Mouse (Mus musculus) embryo, embryonic 9.5 days (tissue): ENCODE measurements around the gene Tubb5.

Experiments
- DNase-seq: peaks from one replicate; pipeline ENCODE4 v3.0.0-alpha.2; 2017; ENCODE audit errors: extremely low spot score

Tubb5 gene

DNA sequence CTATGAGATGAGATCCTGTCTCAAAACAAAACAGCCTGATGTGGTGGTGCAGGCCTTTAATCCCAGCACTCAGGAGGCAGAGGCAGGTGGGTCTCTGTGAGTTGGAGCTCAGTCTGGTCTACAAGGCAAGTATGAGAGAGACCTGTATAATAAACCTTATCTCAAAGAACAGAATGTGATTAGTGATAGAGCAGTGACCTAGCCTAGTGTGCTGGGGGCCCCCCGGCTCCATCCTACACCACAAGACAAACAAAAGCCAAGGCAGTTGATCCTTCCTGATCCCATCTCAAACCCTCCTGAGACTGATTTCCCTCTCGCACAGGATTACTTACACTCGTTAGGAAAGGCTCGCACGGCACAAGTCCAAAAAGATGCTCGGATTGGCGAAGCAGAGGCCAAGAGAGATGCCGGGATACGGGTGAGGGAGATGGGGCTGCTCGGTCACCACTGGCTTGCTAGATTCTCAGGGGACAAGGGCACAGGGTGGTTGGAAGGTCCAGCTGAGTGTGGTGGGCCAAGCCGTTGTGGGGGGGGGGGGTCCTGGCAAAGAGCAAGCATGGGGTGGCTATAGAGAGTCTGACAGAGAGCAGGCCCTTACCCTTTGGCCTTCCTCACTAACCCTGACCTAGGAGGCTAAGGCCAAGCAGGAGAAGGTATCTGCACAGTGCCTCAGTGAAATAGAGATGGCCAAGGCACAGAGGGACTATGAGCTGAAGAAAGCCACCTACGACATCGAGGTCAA is 12.8 kb downstream of the Tubb5 start:
- no peak for DNase-seq

DNA sequence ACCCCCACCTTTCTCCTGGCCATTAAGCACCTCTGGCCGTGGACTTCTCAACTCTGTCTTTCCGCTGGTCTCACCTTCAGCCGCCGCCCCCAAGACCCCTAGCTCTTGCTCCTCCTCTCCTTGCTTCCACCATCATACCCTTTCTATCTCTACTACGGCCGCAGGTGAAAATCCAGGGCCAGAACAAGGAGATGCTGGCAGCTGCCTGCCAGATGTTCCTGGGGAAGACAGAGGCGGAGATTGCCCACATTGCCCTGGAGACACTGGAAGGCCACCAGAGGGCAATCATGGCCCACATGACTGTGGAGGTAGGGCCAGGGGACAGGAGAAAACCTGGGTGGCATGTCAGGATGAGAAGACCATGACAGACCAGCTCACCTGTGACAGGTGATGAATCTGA is 13.7 kb downstream of the Tubb5 start:
- DNase-seq, result no peak

DNA sequence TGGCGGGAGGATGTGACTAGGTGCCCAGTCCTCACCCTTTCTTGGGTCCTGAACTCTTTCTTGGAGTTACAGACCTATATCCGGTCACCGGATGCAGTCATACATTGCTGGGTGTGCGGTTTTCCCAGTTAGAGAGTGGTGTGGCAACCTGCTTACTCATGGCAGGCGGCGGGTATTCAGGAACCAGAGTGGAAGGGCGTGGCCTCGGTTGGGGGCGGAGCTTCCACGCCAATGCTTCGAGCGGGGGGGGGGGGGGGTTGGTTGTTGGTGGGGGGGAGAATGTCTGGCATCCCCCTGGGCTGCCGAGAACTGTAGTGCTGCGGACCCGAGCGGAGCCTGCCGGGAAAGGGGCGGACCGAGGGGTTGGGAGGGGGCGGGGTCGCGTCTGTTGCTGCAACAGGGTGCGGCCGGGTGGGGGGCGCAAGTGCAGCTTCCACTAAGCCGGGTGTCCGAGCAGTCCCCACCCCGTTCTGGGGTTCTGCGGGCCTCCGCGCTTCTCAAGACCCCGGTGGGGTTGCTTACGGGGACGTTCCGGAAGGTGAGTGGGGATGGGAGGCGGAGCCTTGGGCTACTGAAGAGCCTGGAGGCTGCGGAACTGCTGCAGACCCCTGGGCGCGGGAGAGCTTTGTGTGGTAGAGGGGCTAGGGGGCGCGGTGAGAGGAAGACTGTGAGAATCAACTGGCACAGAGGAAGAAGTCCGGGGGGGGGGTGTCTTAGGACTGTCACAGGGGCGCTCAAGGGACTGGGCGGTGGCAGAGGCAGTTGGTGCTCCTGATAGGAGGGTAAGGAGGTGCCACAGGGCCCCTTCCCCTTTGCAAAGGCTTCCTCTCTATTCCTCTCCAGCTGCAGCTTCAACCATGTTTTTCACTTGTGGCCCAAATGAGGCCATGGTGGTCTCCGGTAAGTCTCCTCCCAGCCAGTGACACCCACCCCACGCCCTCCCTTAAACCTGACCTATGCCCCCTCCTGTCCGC is 14.9 kb downstream of the Tubb5 start, which contains the start of gene Flot1:
TSS of gene Flot1 (plus strand) at position 267 of the 974 bp plus-strand sequence.
- peak; percentile 92 for DNase-seq

GRCm38 (mm10) chr17:35822564-35822963 is 15.5 kb downstream of the Tubb5 start:
- no peak for DNase-seq

DNA sequence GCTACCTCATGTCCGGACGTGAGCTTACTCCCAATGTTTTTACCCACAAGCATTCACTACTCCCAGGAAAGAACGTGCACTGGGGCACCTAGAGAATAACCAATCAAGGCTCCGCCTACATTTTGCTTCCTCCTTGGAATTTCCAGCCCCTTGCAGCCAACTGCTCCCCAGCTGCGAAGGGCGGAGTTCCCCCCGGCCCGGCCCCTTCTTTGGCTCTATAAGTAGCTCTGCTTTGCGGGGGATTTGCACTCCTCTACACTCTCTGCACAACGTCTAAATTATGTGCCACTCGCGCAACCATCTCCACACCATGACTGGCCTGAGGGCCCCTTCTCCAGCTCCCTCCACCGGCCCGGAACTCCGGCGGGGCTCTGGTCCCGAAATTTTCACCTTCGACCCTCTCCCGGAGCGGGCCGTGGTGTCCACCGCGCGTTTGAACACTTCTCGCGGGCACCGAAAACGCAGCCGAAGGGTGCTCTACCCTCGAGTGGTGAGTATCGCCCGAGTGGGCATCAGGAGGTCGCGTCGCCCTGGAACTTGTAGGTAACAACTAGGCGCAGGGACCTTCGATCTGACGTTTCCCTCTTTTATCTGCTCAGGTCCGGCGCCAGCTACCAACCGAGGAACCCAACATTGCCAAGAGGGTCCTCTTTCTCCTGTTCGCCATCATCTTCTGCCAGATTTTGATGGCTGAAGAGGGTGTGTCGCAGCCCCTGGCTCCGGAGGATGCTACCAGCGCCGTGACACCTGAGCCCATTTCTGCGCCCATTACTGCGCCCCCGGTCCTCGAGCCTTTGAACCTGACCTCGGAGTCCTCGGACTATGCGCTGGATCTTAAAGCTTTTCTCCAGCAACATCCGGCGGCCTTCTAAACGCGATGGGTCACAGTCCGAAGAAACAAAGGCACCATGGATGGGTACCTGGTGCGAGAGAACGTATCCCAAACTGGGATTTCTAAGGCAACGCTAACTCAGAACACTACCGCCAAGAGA is 16.4 kb downstream of the Tubb5 start, which contains the start of gene Ier3:
TSS of gene Ier3 (plus strand) at position 246 of the 992 bp plus-strand sequence.
- peak; percentile 81 for DNase-seq

DNA sequence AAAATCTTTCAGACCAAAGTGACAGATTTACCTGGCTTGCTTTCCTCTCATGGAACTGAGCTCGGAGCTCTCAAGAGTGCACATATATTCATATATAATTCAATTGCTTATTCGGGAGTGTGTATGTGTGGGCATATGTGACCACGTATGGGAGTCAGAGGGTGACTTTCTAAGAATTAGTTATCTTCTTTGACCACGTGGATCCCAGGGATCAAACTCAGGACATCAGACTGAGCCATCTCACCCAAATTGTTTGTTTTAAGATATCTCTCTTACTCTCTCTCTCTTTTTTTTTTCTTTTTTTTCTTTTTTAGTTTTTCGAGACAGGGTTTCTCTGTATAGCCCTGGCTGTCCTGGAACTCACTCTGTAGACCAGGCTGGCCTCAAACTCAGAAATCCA is 18.0 kb downstream of the Tubb5 start:
- DNase-seq, result no peak

DNA sequence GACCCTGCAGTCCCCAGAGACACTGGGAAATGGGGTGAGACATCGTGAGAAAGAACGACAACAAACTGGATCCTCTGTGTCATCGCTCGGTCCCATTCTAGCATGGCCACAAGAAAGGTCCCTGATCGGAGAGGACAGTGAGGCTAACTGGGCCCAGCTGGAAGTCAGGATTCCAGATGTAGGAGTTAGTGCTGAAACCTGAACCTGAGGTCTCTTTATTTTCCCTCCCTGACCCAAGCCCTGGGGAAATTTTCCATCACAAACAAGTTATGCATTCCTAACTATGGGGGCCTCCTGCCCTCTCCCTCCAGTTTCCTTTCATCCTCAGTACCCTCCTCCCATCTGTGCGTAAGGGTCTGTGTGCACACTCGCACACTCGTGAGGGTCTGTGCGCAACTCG is 20.9 kb downstream of the Tubb5 start:
- DNase-seq, result no peak

- DNase-seq, result no peak
These were observed 21.4 kb downstream of the Tubb5 start for GRCm38 (mm10) chr17:35816686-35817085.

DNA sequence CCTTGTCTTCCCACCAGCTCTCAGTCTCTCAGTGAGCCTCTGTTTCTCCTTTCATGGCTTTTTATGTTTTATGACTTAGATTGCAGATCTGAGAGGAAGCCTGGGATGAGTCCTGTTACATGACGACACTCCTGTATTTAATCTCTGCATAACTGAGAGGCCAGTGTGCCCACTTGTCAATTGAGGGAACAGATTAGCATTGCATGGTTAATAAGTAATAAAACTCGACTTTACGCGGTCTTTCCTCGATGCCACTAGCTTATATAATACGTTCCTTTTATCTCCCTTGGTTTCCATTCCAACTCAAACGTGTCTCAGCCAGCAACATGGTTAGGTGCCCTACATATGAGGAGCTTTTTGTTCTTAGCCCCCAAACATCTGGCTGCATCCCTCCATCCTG is 22.3 kb downstream of the Tubb5 start:
- no peak for DNase-seq

GRCm38 (mm10) chr17:35814678-35815077 is 23.4 kb downstream of the Tubb5 start:
- no peak for DNase-seq

- no peak for DNase-seq
These were observed 24.5 kb downstream of the Tubb5 start for GRCm38 (mm10) chr17:35813653-35814052.

DNA sequence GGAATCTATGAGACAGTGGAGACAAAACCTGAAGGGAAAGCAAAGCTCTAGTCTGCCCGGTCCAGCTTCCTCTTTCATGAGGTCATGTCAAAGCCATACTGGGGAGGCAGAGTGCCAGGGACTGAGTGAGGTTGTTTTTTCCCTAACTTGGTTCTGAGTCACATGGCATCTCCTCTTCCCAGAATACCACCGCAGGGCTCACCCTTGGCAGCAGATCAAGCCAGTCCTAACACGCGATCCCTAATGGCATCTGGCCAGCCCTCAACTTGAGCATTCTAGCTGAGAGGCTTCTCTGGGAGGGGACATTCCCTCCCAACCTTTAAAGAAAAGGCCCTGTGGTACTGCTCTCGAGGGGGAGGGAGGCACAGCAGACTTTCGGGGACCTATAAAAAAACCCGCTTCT is 24.9 kb downstream of the Tubb5 start:
- no peak for DNase-seq

GRCm38 (mm10) chr17:35812736-35813135 is 25.4 kb downstream of the Tubb5 start:
- DNase-seq, result no peak

DNA sequence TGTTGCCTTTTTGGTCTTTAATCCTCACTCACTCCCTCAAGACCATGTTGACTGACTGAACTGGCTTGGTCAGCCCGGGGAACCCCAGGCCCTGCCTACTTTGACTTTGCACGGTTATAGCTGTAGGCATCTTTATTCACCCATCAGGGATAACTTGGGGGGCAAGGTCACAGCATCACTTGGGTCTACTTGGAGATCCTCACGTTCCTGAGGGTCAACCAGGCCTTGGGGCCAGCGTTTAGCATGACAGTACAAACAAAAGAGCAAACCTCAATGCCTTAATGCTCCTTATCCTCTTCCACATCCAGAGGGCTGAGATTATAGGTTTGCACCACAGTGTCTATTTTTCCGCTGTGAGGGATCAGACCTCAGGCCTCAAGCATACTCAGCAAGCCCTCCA is 25.8 kb downstream of the Tubb5 start:
- no peak for DNase-seq

DNA sequence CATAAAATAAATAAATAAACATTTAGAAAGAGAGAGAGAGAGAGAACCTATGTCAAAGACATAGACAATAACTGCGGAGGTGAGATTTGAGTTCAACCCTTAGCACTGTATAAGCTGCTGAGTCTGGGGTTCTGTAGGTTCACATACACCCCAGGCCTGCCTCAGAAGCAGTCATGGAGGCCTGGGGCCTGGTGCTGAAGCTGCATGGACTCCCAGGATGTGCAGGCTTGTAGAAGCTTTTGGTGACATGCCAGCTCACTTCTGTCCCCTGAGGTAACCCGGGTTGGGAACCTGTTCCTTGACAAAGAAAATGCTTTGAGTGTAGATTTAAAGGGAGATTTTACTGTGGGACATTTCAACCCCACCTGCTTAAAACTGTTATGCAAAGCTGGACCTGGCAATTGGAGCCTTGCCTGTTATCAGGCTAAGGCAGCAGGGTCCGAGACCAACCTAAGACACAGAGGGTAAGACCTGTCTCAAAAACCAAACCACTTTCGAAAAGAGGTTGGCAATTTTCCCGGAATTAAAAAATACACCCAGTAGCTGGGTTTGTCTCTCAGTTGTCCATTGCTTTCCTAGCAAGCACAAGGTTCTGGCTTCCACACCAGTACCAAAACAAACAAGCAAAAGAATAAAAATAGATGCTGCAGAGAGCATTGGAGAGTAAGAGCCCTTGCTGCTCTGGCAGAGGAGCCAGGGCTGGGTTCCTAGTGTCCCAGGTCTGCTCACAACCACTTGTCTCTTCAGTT is 27.0 kb downstream of the Tubb5 start:
- no peak for DNase-seq

- no peak for DNase-seq
These were observed 28.7 kb downstream of the Tubb5 start for GRCm38 (mm10) chr17:35809395-35809794.

DNA sequence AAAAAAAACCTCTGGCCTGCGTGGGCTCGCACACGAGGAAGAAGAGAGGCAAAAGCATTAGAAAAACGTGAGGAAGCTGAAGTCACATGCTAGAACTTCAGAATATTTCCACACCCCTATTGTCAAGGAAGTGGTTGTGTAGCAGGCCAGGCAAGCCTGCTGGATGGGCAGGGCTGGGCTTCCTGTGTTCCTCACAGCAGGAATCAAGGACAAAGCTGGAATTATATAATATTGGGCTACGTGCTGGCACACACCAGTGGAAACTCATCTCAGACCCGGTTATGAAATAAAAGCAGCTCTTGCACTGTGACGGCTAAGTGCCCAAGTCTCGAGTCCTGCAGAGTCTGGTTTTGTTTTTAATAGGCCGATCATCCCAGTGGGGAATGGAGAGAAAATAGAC is 30.0 kb downstream of the Tubb5 start:
- DNase-seq, result no peak

- DNase-seq, result no peak
These were observed 34.2 kb downstream of the Tubb5 start for GRCm38 (mm10) chr17:35803858-35804399.

- DNase-seq, result no peak
These were observed 35.1 kb downstream of the Tubb5 start for GRCm38 (mm10) chr17:35803020-35803419.

- no peak for DNase-seq
These were observed 37.2 kb downstream of the Tubb5 start for GRCm38 (mm10) chr17:35800905-35801304.
